Mouse (Mus musculus): Measurements from ENCODE around the gene Gm20388.
"Not testable (repeated sequence)": the region's sequence is repeated elsewhere in the genome, so short reads cannot be mapped to it uniquely, and the experiment has no call there.

The Gm20388 gene

GRCm38 (mm10) chr8:121436656-121437055 is 1526.0 kb downstream of the Gm20388 start:
- DNase-seq (ENCODE audit: extremely low read depth, insufficient read length, low spot score) = no peak

GRCm38 (mm10) chr8:121437506-121437905 is 1526.9 kb downstream of the Gm20388 start:
- DNase-seq (ENCODE audit: extremely low read depth, insufficient read length, low spot score) = no peak

GRCm38 (mm10) chr8:121438111-121438510 is 1527.5 kb downstream of the Gm20388 start:
- DNase-seq (ENCODE audit: extremely low read depth, insufficient read length, low spot score) = no peak

- peak; percentile 76 for DNase-seq (ENCODE audit: extremely low read depth, insufficient read length, low spot score)
These were observed 1528.7 kb downstream of the Gm20388 start for GRCm38 (mm10) chr8:121439351-121439750.

- no peak for DNase-seq (ENCODE audit: extremely low read depth, insufficient read length, low spot score)
These were observed 1532.7 kb downstream of the Gm20388 start for GRCm38 (mm10) chr8:121443361-121443760.

GRCm38 (mm10) chr8:121444521-121444920 is 1533.9 kb downstream of the Gm20388 start:
- DNase-seq (ENCODE audit: extremely low read depth, insufficient read length, low spot score) = not testable (repeated sequence)

- peak; percentile 79 for DNase-seq (ENCODE audit: extremely low read depth, insufficient read length, low spot score)
These were observed 1534.4 kb downstream of the Gm20388 start for GRCm38 (mm10) chr8:121445027-121445471.

GRCm38 (mm10) chr8:121446133-121446532 is 1535.5 kb downstream of the Gm20388 start:
- no peak for DNase-seq (ENCODE audit: extremely low read depth, insufficient read length, low spot score)

- DNase-seq (ENCODE audit: extremely low read depth, insufficient read length, low spot score) = no peak
These were observed 1536.2 kb downstream of the Gm20388 start for GRCm38 (mm10) chr8:121446862-121447261.

GRCm38 (mm10) chr8:121450211-121450610 is 1539.6 kb downstream of the Gm20388 start:
- no peak for DNase-seq (ENCODE audit: extremely low read depth, insufficient read length, low spot score)

GRCm38 (mm10) chr8:121451404-121452076 is 1540.9 kb downstream of the Gm20388 start:
- DNase-seq (ENCODE audit: extremely low read depth, insufficient read length, low spot score) = peak; percentile 87

- no peak for DNase-seq (ENCODE audit: extremely low read depth, insufficient read length, low spot score)
These were observed 1544.1 kb downstream of the Gm20388 start for GRCm38 (mm10) chr8:121454737-121455136.

- DNase-seq (ENCODE audit: extremely low read depth, insufficient read length, low spot score) = no peak
These were observed 1550.6 kb downstream of the Gm20388 start for GRCm38 (mm10) chr8:121461192-121461591.

- DNase-seq (ENCODE audit: extremely low read depth, insufficient read length, low spot score) = no peak
These were observed 1551.5 kb downstream of the Gm20388 start for GRCm38 (mm10) chr8:121462092-121462491.

- DNase-seq (ENCODE audit: extremely low read depth, insufficient read length, low spot score) = no peak
These were observed 1557.7 kb downstream of the Gm20388 start for GRCm38 (mm10) chr8:121468083-121469071.

GRCm38 (mm10) chr8:121474161-121474897 is 1563.7 kb downstream of the Gm20388 start:
- no peak for DNase-seq (ENCODE audit: extremely low read depth, insufficient read length, low spot score)

GRCm38 (mm10) chr8:121474898-121475284 is 1564.2 kb downstream of the Gm20388 start:
- no peak for DNase-seq (ENCODE audit: extremely low read depth, insufficient read length, low spot score)

GRCm38 (mm10) chr8:121477851-121478547 is 1567.4 kb downstream of the Gm20388 start:
- DNase-seq (ENCODE audit: extremely low read depth, insufficient read length, low spot score) = peak; percentile 53

- no peak for DNase-seq (ENCODE audit: extremely low read depth, insufficient read length, low spot score)
These were observed 1568.5 kb downstream of the Gm20388 start for GRCm38 (mm10) chr8:121479144-121479543.

- DNase-seq (ENCODE audit: extremely low read depth, insufficient read length, low spot score) = no peak
These were observed 1569.9 kb downstream of the Gm20388 start for GRCm38 (mm10) chr8:121480411-121481031.

Data from 3134 (cell line).